Mouse (Mus musculus) embryo, embryonic 9.5 days (tissue): ENCODE measurements around the gene Fdx1l.
A peak's percentile ranks its signal among the peaks of the same experiment; 100 is the strongest.

Experiments used
- DNase-seq: peaks from one replicate; pipeline ENCODE4 v3.0.0-alpha.2; 2017; ENCODE audit errors: extremely low spot score

Gene Fdx1l

DNA sequence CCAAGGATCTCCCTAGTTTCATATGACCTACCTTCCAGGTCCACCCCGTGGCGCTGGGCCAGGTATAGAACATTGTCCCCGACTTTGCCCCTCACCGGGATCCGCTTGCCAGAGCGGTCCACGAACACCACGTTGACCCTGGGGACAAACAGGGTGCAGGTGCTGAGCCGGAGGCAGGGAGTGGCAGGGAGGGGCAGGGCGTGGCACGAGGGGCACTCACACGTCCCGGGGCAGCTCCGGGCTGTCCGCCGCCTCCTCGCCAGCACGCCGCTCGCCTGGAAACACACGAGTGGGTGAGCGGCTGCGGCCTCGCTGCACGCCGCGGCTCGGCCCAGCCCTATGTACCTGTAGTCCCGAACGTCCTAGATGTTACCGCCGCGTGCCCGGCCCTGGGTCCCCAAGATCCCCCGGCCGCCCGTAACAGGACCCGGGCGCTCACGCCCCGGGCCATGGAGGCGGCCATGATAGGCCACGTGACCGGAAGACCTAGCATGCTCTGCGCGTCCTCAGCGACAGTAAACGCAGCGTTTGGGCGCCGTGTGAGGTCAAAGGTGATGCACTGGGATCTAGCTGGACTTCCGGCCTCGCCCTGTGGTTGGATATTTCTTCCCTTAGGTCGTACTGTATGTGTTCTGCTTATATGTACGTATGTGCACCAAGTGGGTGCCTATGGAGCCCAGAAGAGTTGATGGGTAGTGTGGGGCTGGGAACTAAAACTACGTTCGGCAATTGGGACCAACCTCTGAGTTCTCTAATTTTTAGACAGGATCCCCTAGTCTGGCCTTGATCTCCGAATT, at the start of gene Fdx1l, which contains the start of gene Gm49373:
Gene Fdx1l (minus strand): TSS at position 571 of the 797 bp plus-strand sequence.
Gene Gm49373 (minus strand): TSS at position 53 of the 797 bp plus-strand sequence.
- DNase-seq, result peak; percentile 91

DNA sequence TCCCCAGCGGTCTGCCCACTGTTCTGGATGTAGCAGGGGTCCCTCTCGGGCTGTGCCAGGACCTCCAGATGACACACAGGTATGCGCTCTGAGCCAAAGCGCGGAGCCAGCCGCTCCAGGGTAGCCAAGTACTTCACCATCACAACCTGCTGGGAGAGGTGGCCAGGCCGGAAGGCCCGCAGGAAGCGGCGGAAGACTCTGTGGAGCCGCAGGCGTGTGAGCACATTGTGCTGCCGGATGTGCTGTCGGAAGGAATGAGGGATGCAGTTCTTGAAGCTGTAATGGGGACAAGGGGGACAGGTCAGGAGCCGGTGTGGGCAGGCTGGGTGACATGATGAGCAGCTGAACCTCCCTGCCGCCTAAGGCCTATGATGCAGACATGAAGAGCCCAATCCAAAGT, 48.1 kb upstream of the Fdx1l start:
- no peak for DNase-seq

DNA sequence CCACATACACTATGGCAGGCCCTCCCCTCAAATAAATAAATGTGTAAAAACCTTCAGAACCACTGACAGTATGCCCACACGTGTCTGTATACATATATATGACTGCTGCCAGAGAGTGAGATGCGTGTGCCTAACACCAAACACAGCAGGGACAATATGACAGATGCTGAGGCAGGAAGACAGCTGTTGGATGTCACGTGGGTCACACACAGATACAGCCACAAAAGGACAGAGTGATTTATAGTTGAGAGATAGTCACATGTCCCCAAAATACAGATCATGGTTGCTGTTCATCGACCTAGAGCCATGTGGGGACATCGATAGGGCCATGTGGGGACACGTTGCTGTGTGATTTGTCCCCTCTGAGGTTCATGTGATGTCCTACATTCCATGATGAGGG, 43.7 kb upstream of the Fdx1l start:
- no peak for DNase-seq

DNA sequence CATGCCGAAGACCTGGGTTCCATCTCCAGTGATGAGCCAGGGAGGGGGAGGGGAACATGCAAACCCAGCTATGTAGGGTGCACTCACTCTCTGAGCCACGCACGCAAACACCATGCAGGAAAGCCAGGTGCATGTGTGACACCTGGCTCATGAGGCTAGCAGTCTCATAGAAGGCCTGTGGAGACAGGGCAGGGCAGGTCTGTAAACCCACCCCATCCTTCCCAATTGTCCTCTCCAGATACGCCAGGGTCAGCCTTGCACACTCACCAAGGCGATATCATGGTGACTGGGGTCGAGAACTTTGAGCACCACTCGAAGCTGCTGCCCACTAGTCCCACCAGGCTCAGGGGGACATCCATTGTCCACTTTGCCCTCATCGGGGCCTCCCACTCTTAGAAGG, 41.7 kb upstream of the Fdx1l start:
- DNase-seq, result no peak

DNA sequence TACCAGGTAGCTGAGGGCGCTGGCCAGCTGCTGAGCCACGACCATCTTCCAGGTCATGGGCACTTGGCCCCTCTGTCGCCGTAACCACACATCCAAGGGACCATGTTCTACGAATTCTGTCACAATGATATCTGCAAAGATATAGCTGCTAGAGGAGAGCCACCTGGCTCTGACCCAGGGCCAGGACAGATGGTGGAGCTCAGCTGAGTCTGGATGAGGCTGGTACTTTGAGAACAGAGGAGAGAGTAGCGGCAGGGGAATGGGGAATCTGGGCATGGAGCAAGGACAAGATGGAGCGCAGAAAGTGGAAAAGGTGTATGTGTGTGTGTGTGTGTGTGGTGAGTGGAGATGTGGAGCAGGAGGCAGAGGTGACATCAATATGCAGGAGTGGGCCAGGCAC, 40.8 kb upstream of the Fdx1l start:
- DNase-seq, result no peak

DNA sequence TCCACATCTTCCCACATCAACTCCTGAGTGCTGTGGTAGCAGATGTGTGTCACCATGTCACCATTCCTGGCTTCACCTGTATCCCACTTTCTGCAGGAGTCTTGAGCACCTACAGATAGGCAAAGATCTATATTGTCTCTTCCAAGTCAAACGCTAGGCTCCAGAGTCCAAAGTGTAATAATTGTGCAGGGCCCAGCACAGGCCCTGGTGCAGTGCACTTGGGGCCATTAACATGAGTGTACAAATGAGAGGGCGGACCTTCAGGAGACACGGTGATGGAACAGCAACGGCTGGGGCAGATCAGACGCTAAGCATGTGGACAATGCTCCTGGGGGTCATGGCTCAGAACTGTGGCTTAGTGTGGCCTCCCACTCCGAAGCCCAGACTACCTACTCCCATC, 40.3 kb upstream of the Fdx1l start:
- no peak for DNase-seq

DNA sequence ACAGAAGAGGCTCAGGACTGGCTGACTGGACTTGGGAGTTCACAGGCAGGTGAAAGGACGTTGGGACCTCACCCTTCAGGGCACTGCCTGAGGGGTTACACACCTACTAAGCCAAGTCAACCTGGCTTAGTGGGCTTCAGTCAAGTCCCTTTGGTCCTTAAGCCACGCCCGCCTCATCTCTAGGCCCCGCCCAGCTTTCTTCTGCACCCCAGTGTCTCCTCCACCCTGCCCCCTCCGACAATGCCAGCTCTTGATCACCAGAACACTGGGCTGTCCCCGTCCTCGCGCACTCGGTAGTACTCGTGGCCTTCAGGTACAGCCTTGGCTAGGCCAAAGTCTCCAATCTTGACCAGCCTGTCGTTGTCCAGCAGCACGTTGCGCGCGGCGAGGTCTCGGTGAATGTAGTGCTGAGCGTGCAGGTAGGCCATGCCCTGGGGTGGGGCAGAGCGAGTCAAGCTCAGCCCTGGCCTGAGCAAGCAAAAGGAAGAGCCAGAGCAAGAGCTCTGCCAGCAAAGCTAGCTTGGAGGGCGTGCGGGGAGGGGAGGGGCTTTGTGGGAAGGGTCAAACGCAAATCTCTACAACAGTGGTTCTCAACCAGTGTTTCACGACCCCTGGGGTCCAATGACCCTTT, 34.3 kb upstream of the Fdx1l start:
- no peak for DNase-seq

DNA sequence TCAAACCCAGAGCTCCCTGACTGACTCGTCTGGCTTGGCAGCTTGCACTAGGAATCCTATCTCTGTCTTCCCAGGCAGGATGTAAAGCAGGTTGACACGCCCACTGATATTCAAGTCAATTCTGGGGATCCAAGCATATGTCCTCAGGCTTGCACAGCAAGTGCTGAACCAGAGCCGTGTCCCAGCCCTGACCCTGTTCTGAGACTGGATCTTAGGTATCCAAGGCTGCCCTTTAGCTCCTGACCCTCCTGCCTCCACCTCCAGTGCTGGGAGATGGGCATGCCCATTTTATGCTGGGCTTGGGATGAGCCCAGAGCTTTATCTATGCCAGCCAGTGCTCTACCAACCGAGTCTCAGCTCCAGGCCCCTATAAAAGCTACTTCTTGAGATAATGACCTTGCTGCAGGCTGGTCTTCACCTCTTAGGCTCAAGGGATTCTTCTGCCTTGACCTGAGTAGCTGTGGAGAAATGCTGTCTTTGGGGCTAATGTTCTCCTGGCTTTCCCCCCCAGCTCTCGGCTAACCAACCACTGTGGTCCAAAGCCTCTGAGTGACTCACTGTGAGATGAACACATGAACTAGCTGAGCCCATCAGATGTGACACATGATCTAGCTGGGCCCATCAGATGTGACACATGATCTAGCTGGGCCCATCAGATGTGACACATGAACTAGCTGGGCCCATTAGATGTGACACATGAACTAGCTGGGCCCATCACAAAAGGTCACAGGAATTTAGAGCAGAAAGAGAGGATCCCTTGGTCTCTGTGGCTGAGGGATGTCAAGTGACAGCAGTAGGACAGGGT, 32.5 kb upstream of the Fdx1l start:
- no peak for DNase-seq

DNA sequence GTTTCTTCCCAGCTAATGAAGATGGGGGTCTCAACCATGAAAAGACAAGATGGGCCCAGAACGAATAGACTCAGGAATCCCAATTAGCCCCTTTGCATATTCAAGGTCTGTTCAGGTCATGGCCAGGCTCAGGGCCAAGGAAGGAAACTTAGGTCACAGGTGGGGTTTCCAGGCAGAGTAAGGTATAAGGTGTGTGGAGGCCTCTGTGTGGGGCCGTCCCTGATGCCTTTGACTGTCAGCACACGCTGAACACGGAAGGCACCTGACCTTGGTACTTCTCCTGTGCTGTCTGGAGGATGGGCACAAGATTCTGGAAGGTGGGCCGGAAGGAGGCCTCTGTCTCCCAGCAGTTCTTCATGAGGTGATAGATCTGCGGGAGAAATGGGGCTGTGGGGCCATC, 31.4 kb upstream of the Fdx1l start:
- no peak for DNase-seq

DNA sequence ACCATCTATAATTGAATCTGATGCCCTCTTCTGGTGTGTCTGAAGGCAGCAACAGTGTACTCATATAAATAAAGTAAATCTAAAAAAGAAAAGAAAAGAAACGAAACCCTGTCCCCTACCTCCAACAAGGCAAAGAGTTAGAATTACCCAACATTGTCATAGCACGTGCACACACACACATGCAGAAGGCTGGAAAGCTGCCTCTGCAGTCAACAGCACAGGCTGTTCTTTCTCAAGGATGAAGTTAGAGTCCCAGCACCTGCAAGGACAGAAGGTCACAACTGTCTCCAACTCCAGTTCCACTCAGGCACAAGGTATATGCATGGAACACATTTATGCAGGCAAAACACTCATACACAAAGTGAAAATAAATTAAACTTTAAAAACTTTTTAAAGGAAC, 28.7 kb upstream of the Fdx1l start:
- no peak for DNase-seq

DNA sequence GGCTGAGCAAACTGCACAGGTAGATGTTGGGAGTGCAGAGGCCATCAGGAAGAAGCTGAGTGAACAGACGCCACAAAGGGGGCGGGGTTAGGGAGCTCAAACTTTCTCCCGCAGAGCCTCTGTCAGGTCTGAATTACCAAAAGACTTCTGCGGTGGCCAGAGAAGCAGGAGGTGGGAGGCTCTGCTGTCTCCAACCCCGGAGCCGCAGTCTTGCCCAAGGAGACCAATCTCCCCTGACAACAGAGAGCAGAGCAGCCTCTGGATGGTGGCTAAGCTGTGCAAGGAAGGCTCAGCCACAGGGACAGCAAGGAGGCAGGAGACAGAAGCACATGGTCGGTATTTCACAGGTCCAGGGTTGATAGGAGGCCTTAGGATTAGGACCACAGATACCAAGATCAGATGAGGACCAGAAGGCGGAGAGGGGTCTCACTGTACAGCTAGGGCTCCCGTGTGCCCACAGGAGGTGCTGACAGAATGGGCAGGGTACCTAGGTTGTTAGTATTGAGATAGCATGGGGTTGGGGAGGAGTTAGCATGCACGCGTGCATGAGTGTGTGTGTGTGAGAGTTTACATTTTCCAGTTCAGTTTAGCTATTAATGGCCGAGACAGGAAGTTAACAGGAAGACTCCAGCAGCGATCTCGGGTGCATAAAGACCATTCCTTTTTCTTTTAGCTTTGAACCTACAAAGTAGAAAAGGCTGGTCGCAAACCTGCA, 27.2 kb upstream of the Fdx1l start:
- DNase-seq, result peak; percentile 18

DNA sequence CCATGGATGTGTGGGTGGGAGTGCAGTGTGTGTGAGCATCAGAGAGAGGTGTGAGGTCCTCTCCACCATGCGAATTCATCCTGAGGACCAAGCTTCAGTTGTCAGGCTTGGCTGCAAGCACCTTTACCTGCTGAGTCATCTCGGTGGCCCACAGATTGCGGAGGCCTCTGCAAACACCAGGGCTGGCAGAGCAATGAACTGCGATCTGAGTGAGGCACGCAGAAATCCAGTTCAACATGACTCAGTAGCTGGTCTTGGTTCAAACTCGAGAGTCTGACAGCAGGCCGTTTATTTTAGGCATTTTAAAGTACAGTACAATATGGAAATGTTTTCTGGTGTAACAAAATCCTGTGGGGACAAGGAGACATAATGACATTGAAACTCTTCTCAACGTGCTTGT, 24.4 kb upstream of the Fdx1l start:
- DNase-seq, result no peak

DNA sequence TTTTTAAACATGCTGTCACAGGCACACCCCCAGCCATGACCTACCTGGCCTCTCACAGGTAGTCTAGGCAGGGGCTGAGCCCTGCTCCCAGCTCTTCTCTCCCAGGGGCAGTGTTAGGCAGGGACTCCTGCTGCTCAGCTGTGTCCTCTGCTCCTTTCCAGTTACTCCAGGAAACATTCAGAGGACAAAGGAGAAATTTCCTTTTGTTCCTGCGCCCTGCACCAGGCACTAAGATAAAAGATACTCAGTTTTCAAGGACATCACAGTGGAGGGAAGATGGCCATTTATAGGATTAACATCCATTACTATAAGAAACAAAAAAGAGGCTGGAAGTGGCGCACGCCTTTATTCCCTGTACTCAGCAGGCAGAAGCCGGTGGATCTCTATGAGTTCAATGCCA, 22.5 kb upstream of the Fdx1l start:
- no peak for DNase-seq

DNA sequence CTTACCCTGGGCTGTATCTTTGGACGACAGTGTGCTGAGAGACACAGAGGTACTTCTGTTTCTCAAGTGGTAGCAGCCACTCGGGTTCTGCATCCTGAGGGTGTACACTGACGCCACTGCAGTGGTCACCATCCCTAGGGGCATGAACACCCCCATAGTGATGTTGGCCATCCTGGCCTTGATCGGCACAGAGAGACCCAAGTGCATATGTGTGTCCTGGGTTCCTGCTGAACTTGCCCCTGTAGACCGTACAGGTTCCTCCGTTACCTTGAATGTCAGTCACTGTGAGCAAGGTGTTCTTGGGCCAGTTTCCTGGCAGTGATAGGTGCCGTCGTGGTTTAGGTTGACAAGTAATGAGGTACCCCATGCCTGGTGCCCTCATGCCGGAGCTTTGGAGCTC, 20.0 kb upstream of the Fdx1l start:
- DNase-seq, result no peak

DNA sequence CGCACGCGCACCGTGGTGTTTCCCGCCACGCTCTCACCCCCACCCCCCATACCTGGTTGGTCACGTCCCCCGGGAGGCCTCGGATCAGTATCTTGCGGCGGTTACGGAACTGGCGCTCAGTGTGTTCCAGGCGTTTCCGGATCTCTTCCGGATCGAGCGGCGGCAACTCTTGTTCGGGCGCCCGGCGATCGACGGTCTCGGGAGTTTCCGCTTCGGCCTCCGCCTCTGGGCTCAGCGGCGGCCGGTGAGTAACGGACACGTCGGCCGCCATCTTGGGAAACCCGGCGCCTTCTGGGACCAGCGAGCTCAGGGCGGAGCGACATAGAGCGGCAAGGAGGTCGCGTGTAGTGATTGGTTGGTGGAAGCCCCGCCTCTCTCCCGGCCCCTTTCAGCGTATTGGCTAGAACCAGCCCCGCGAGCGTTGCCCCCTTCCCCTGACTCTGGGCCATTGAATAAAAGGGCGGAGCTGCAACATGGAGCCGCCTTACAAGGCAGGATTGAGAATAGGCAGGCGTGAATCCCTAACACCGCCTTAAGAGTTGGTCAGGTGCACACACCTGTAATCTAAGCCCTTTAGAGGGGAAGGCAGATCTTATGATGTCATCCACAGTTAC, 18.4 kb upstream of the Fdx1l start, which contains the start of the genes Gm38431 and Raver1:
Gene Gm38431 (minus strand): TSS at position 291 of the 614 bp plus-strand sequence.
Gene Raver1 (minus strand): TSS at position 302 of the 614 bp plus-strand sequence.
- peak; percentile 98 for DNase-seq

DNA sequence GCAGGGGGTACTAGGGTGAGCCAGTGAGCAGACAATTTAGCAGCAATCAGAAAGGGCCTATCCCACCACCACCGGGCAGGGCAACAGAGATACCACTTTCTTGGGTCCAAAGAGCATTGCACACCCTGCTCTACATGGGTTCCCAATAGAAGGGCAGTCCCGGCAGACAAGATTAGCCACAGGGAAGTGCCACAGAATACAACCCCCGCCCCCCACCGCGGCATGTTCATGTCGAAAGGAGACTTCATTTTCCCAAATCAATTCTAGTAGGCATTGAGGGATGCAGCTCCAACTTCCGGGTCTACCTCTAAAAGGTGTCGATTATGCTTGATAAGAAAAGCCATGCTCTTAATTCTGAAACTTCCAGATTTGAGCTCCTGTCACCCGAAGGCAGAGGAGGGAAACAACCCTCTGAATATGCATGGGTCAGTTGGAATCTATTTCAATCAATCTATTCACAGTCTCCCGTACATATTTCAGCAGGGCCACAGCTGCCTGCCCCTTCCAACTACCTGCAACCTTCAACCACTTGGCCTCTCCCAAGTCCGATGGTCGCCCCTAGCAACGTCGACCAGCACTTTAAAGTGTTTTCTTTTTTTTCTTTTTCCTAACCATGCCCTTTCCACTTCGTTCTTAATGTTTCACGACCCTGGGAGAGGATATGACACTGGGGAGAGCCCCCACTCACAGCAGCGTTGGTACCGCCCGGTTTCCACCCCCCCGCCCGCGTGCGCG, 17.7 kb upstream of the Fdx1l start:
- DNase-seq, result no peak

DNA sequence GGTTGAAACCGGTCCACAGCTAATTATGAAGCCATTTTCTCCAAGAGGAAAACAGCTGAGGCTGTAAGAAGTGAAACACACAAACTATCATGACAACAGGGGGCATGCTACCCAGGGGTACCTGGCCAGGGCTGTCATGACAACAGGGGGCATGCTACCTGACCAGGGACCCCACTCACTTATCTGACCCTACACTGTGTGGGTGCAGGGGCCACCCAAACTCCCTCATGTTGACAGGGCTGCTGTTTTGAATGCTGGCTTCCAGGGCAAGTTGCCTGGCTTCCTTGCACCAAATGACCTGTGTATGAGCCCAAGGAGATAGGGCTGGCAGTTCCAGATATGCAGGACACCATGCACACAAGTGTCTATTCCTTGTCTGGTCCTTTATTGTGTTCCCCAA, 17.1 kb upstream of the Fdx1l start:
- no peak for DNase-seq

DNA sequence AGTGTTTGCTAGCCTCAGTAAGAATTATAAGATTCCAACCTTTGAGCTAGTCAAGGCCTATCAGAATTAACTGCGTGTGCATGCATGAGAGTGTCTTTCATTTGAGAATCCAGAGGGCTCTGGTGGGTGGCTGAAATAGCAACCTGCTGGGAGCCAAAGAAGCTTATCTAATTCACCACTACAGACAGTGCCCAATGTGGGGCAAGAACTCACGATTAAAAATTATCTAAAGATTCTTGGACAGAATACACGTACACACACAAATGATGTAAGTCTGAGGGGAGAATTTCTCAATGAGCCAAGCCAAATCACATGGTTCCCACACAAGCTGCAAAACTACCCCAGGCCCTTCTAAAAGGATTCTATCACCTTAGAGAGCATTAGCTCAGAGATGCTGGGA, 9.9 kb upstream of the Fdx1l start:
- DNase-seq, result no peak

DNA sequence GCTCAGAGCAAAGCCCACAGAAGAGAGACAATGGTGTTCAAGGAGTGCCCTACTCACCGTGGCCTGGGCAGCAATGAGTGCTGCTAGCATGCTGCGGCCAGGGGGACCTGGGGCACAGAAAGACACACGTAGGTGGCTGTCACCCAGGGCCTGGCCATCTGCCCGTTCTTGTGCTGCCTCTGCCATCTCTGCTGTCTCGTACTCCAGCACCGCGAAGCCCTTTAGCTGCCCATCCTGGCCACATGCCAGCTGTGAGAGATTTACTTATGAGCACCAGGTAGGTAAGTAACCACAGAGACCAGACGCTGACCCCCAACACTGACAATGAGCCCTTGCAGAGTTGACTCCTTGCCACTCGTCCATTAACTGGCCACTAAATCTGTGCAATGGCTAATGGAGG, 7.7 kb upstream of the Fdx1l start:
- no peak for DNase-seq

DNA sequence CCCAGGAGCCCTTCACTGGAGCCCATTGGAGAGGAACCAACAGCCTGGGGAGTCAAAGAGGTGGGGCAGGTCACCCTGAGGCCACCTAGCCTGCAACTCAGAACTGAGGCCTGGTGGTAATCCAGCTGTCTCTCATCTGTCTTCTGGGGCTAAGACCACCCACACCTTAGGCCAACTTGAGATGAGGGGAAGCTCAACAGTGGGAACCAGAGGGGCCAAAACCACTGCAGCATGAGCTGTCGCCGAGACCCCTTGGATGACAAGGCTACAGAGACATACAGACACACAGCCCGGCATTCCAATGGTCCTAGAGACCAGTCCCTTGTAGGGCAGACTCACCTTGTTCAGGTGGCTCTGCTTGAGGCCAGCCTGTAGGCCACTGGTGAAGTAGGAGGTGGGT, 2.2 kb upstream of the Fdx1l start:
- DNase-seq, result no peak

DNA sequence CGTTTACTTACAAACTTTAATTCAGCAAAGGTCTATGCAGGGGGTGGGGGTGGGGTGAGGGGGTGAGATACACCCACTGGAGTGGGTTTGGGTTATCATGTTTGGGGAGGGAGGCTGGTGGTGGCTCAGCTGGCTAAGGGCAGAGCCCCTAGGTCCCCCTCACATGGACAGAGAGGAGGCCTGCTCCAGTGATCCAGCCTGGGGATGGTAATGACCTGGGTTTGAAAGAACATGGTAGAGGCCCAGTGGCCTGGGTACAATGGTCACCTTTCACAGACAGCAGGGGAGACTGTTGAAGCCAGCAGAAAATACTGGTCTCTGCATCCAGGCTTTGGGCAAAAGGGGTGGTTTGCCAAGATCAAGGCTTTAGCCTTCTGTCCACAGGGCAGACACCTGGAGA, 759 bp upstream of the Fdx1l start:
- no peak for DNase-seq
